Mouse (Mus musculus) urinary bladder, postnatal 10 days (tissue): ENCODE data around the gene Adamts16.

Experiments
- DNase-seq: peaks from one replicate; pipeline ENCODE4 v3.0.0; 2022; ENCODE audit warnings: low spot score

Adamts16 gene

GRCm38 (mm10) chr13:70713331-70713730, 128.3 kb downstream of the Adamts16 start:
- no peak for DNase-seq

GRCm38 (mm10) chr13:70707158-70707854, 134.3 kb downstream of the Adamts16 start:
- no peak for DNase-seq

- DNase-seq = no peak
Observed at GRCm38 (mm10) chr13:70702904-70703303, 138.7 kb downstream of the Adamts16 start.

GRCm38 (mm10) chr13:70698812-70699387, 142.7 kb downstream of the Adamts16 start:
- DNase-seq = no peak

GRCm38 (mm10) chr13:70689452-70689960, 152.1 kb downstream of the Adamts16 start:
- no peak for DNase-seq

GRCm38 (mm10) chr13:70685825-70686224, 155.8 kb downstream of the Adamts16 start:
- DNase-seq = no peak

- DNase-seq = no peak
Observed at GRCm38 (mm10) chr13:70684976-70685609, 156.5 kb downstream of the Adamts16 start.

GRCm38 (mm10) chr13:70681411-70682183, 160.0 kb downstream of the Adamts16 start:
- DNase-seq = no peak

GRCm38 (mm10) chr13:70680316-70680715, 161.3 kb downstream of the Adamts16 start:
- DNase-seq = no peak
